16 mouse cellular contexts compared by ENCODE assay signal in the genomic region with DNA sequence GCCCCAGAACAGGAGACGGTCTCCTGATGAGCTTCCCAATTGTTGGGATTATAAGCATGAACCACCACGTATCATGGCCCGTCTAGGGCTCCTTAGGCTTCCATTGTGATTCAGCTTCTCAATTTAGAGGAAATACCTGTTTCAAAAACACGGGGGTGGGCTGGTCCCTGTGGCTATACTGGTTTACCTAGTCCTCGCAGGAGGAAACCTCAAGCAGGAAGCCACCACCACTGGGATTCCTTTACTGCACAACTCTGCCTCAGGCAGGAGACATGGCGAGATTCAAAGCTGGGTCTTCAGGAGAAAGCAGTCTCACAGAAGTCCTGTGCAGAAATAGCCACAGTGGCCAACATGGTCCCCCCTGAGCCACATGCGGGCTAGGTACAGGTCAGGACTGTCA.
"Had no signal": no experiment of that assay in that cellular context is flagged by ENCODE, and none has a peak within 500 bp of the region (broad histone marks: within the 10 kb centered on the region; RNA-seq: fewer than 3 reads in every experiment).

No protein-coding gene starts in this region.

- H3K9me3 ChIP-seq: midbrain, embryonic 15.5 days had no signal

- DNase-seq: kidney, adult 2 months; kidney, postnatal 10 days; kidney, postnatal 36 days; layer of hippocampus, postnatal 36 days; liver, embryonic 13.5 days; lung, adult 2 months; lung, postnatal 14 days; lung, postnatal 4 days; thymus, adult 18-20 months; thymus, postnatal 36 days had no signal

- H3K4me2 ChIP-seq: kidney, embryonic 15.5 days; liver, embryonic 13.5 days; midbrain, embryonic 12.5 days; midbrain, embryonic 15.5 days had no signal

- ATAC-seq: intestine, embryonic 16.5 days; midbrain, embryonic 15.5 days had no signal

- H3K4me1 ChIP-seq: midbrain, embryonic 12.5 days; midbrain, embryonic 15.5 days had no signal

- H3K4me3 ChIP-seq: kidney, embryonic 15.5 days; left cerebral cortex, adult 2 months; liver, embryonic 13.5 days; midbrain, embryonic 12.5 days; midbrain, embryonic 15.5 days; myocyte had no signal

- H3K36me3 ChIP-seq: kidney, embryonic 15.5 days; liver, embryonic 13.5 days; midbrain, embryonic 12.5 days; midbrain, embryonic 15.5 days had no signal

- H3K27me3 ChIP-seq: kidney, embryonic 15.5 days; liver, embryonic 13.5 days; midbrain, embryonic 12.5 days; midbrain, embryonic 15.5 days had no signal

- H3K27ac ChIP-seq: kidney, embryonic 15.5 days; left cerebral cortex, adult 2 months; liver, embryonic 13.5 days; midbrain, embryonic 12.5 days; midbrain, embryonic 15.5 days had no signal

- H3K9ac ChIP-seq: kidney, embryonic 15.5 days; liver, embryonic 13.5 days; midbrain, embryonic 12.5 days; midbrain, embryonic 15.5 days had no signal
